Mouse (Mus musculus) limb, embryonic 11.5 days (tissue): ENCODE measurements around the gene Blvrb. TPM values are rescaled to one million over a fixed set of nuclear protein-coding genes. Genes with fewer than 3 reads are reported as not detected.

Source experiments
- ATAC-seq: fragments of 200-750 bp; cut with Nextera tagmentation; 2 replicates; pipeline ENCODE4 v1.8.0; 2017; ENCODE audit warnings: low read depth; ENCODE audit not compliant: insufficient number of reproducible peaks, low FRiP score, low TSS enrichment
- DNase-seq: peaks from one replicate; pipeline ENCODE4 v3.0.0-alpha.2; 2015; ENCODE audit warnings: low spot score
- H3K27ac ChIP-seq: fragments of 300-500 bp; sonication (generic); replicated peaks from 2 replicates; pipeline ENCODE4 v1.5.1; 2014; ENCODE audit warnings: low read depth, mild to moderate bottlenecking, low read length
- H3K27me3 ChIP-seq: fragments of 300-500 bp; sonication (generic); 2 replicates; pipeline ENCODE4 v1.6.1; 2014; ENCODE audit warnings: mild to moderate bottlenecking, low read length, mixed read lengths; ENCODE audit not compliant: control insufficient read depth, insufficient read depth
- H3K36me3 ChIP-seq: fragments of 300-500 bp; sonication (generic); 2 replicates; pipeline ENCODE4 v1.6.1; 2014; ENCODE audit warnings: mild to moderate bottlenecking, low read length, moderate library complexity, mixed read lengths; ENCODE audit not compliant: control insufficient read depth, insufficient read depth
- H3K4me1 ChIP-seq: fragments of 300-500 bp; sonication (generic); 2 replicates; pipeline ENCODE4 v1.6.1; 2014; ENCODE audit warnings: low read length, mixed read lengths; ENCODE audit not compliant: control insufficient read depth, insufficient read depth
- H3K4me2 ChIP-seq: fragments of 300-500 bp; sonication (generic); 2 replicates; pipeline ENCODE4 v1.6.1; 2014; ENCODE audit warnings: low read depth, mild to moderate bottlenecking, moderate library complexity; ENCODE audit not compliant: severe bottlenecking
- H3K4me3 ChIP-seq: fragments of 300-500 bp; sonication (generic); 2 replicates; pipeline ENCODE4 v1.5.1; 2014; ENCODE audit warnings: low read depth, low read length
- H3K9ac ChIP-seq: fragments of 300-500 bp; sonication (generic); 2 replicates; pipeline ENCODE4 v1.6.1; 2014; ENCODE audit warnings: mild to moderate bottlenecking, low read length
- H3K9me3 ChIP-seq: fragments of 300-500 bp; sonication (generic); 2 replicates; pipeline ENCODE4 v1.6.1; 2016; ENCODE audit warnings: low read length; ENCODE audit not compliant: control insufficient read depth
- WGBS: fragments of 180-500 bp; shearing (Covaris S2); extraction: QIAGEN DNeasy Blood & Tissue Kit; methylation state at CpG from one replicate; pipeline ENCODE4 v1.1.7; 2014; 5-methylcytosine and 5-hydroxymethylcytosine counted together
- polyA plus RNA-seq: library from polyadenylated mRNA; unstranded; fragments of >200 nt; fragmentation: Nextera tagmentation; extraction: Ambion mirVana; gene quantifications from 2 replicates; pipeline ENCODE4 v1.2.1, GENCODE M21; 2014

Gene Blvrb
- polyA plus RNA-seq, 1 experiment from 2014 or later = 29.0 TPM

DNA sequence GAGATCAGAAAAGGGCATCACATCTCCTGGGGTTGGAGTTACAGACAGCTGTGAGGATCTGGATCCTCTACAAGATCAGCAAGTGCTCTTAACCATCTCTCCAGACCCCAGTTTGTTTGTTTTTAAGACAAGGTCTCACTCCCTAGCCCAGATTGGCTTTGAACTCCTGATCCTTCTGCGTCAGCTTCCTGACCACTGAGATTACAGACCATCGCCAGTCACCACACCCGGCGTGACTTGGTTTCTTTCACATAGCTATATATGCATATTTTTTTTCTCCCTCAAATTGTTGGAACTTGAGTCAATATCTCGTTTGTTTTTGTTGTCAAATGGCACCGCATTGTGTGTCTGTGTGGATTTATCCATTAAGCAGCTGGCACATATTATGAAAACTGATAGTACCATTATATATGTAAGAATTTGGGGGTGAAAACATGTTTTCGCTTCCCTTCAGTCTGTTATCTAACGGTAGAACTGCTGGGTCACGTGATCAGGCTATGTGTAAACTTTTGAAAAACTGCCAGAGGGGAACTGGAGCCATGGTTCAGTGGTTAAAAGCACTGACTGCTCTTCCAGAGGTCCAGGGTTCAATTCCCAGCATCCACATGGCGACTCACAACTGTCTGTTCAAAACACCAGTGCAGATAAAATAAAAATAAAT, 6.8 kb downstream of the Blvrb start:
- no peak for DNase-seq
- H3K4me1 ChIP-seq = no peaks in the 10 kb centered on the region
- H3K27me3 ChIP-seq = no peaks in the 10 kb centered on the region
- 82% methylated on average over 10 of the region's 10 CpGs for WGBS
- H3K4me2 ChIP-seq = no peak overlapping the region
- H3K27ac ChIP-seq = no peak overlapping the region
- no peak for ATAC-seq
- no peaks in the 10 kb centered on the region for H3K9me3 ChIP-seq
- no peaks in the 10 kb centered on the region for H3K36me3 ChIP-seq
- H3K4me3 ChIP-seq = no peak overlapping the region
- H3K9ac ChIP-seq = no peak overlapping the region

DNA sequence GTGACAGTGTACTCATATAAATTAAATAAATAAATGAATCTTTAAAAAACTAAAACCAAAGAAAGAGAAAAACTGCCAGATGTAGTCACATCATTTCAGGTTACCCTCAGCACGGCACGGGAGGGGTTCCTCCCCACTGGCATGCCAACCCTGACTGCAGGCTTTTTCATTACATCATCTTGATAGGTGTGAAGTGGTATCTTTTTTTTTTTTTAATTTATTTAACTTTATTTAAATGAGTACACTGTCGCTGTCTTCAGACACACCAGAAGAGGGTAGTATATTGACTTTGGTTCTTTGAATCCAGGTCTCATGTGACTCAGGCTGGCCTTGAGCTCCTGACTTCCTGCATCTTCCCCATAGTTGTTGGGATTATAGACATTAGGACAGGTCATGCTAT, 7.5 kb downstream of the Blvrb start:
- no peak overlapping the region for H3K4me2 ChIP-seq
- no peaks in the 10 kb centered on the region for H3K27me3 ChIP-seq
- no peaks in the 10 kb centered on the region for H3K36me3 ChIP-seq
- H3K9me3 ChIP-seq = no peaks in the 10 kb centered on the region
- 88% methylated on average over 3 of the region's 3 CpGs for WGBS
- no peak for ATAC-seq
- no peak overlapping the region for H3K4me3 ChIP-seq
- no peak for DNase-seq
- no peak overlapping the region for H3K9ac ChIP-seq
- no peaks in the 10 kb centered on the region for H3K4me1 ChIP-seq
- H3K27ac ChIP-seq = no peak overlapping the region

DNA sequence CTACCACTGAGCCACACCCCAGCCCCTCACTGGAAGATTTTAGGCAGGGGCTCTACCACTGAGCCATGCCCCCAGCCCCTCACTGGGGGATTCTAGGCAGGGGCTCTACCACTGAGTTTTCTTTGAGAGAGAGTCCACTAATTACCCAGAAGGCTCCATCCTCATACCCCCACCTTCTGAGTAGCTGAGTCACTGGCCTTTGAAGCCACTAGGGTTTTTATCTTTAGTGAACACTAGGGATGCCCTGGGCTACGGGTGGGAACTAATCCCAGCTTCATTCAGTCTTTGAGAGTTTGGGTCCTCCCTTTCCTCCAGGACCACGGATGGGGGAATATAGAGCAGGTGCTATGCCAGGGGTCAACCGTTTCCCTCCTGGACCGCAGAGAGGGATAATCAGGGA, 10.8 kb downstream of the Blvrb start:
- Histone ChIP-seq H3K27ac (no peak overlapping the region), H3K4me3 (no peak overlapping the region), H3K4me1 (no peaks in the 10 kb centered on the region), H3K36me3 (no peaks in the 10 kb centered on the region), H3K9me3 (no peaks in the 10 kb centered on the region), H3K4me2 (no peak overlapping the region), H3K27me3 (no peaks in the 10 kb centered on the region), H3K9ac (no peak overlapping the region)
- DNase-seq (no peak), ATAC-seq (no peak)
- 90% methylated on average over 4 of the region's 4 CpGs for WGBS

DNA sequence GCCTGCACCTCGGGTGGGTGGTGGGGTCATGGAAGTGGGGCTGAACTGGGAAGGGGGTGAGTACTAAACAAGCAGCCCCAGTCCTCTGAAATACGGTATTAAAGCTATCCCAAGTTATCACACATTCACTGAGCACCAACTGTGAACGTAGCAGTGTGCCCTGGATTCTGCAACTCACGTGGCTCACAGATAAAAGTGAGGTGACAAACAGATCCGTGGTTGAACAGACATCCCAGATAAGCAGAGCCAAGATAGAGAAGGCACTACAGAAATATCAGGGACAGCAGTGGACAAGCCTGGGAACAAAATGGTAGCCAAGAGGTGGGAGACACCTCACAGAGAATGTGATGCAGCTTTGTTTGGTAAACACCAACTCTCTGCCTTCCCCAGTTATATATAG, 11.9 kb downstream of the Blvrb start:
- 93% methylated on average over 5 of the region's 5 CpGs for WGBS
- no peak overlapping the region for H3K9ac ChIP-seq
- no peaks in the 10 kb centered on the region for H3K27me3 ChIP-seq
- H3K4me3 ChIP-seq = no peak overlapping the region
- no peak for DNase-seq
- no peaks in the 10 kb centered on the region for H3K36me3 ChIP-seq
- no peaks in the 10 kb centered on the region for H3K9me3 ChIP-seq
- ATAC-seq = no peak
- H3K27ac ChIP-seq = no peak overlapping the region
- H3K4me1 ChIP-seq = no peaks in the 10 kb centered on the region
- H3K4me2 ChIP-seq = no peak overlapping the region

DNA sequence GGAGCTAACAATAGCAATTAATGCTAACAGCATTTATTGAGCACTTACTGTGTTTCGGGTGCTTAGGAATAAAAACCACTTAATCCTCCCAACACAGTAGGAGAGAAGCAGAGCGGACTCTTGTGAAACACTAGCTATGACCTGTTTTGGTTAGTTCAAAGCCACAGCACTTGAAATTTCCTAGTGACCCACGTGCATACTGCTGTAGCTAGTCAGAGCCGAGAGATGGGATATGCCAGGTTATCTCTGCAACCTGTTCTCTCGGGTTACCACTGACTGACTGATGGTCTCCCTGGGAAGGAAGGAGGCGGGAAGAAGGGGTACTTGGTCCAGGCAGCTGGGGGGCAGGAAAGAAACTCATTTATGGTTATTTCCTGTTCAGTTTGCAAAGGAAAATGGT, 12.7 kb downstream of the Blvrb start:
- no peaks in the 10 kb centered on the region for H3K9me3 ChIP-seq
- no peak for ATAC-seq
- no peaks in the 10 kb centered on the region for H3K36me3 ChIP-seq
- WGBS = 76% methylated on average over 6 of the region's 6 CpGs
- no peak overlapping the region for H3K9ac ChIP-seq
- DNase-seq = no peak
- no peak overlapping the region for H3K4me3 ChIP-seq
- H3K27me3 ChIP-seq = no peaks in the 10 kb centered on the region
- H3K27ac ChIP-seq = no peak overlapping the region
- H3K4me1 ChIP-seq = no peaks in the 10 kb centered on the region
- H3K4me2 ChIP-seq = no peak overlapping the region

DNA sequence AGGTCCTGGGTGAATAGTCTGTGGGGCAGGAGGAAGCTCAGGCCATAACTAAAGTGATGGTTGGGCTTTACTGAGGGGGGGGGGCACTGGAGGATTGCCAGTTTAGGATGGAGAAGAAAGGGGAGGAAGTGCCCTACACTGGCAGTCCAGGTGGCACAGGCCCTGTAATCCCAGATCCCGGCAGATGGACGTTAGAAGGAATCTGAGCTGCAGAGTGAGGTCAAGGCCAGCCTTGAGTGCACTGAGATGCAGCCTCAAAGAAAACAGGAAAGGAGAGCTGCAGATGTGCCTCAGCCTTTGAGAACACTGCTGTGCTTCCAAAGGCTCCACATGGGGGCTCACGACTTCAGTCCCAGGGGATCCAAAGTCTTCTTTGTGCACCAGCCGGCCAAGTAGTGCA, 19.9 kb downstream of the Blvrb start:
- ATAC-seq (no peak), DNase-seq (no peak)
- Histone ChIP-seq H3K27ac (no peak overlapping the region), H3K36me3 (no peaks in the 10 kb centered on the region), H3K4me1 (no peaks in the 10 kb centered on the region), H3K9me3 (no peaks in the 10 kb centered on the region), H3K27me3 (no peaks in the 10 kb centered on the region), H3K9ac (no peak overlapping the region), H3K4me3 (no peak overlapping the region), H3K4me2 (no peak overlapping the region)
- 52% methylated on average over 4 of the region's 4 CpGs for WGBS

DNA sequence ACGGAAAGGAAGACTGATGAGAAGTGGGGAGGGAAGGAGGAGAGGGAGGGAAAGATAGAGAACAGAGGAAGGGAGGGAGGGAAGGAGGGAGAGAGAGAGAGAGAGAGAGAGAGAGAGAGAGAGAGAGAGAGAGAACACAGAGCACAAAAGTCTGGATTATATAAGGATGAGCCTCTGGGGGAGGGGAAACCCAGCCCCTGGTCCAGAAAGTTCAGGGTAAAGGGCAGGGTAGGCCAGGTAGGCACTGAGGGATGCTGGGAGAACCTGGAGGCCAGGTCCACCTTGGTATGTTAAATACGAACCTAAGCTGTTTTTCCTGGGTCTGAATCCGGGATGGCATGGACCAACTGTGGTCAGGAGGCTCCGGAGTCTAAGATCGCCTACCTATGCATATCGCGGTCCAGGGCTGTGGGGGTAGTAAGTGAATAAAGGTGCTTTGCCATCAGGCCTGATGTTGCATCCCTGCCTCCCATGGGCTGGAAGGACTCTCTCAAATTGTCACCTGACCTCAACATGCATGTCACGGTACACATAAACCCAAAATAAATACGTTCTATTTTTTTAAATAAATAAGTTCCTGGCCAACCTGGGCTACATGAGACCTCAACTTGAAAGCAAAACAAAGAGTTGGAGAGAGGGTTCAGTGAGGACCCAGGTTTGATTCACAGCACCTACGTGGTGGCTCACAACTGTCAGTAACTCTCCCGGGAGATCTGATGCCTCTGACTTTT, 23.8 kb downstream of the Blvrb start:
- Histone ChIP-seq H3K9ac (no peak overlapping the region), H3K4me2 (no peak overlapping the region), H3K4me3 (no peak overlapping the region), H3K36me3 (peaks cover 1% of the 10 kb centered on the region; the same call in 1 of the 2 replicates), H3K9me3 (no peaks in the 10 kb centered on the region), H3K27me3 (no peaks in the 10 kb centered on the region), H3K4me1 (no peaks in the 10 kb centered on the region), H3K27ac (no peak overlapping the region)
- DNase-seq = no peak
- 88% methylated on average over 11 of the region's 11 CpGs for WGBS
- ATAC-seq = no peak

DNA sequence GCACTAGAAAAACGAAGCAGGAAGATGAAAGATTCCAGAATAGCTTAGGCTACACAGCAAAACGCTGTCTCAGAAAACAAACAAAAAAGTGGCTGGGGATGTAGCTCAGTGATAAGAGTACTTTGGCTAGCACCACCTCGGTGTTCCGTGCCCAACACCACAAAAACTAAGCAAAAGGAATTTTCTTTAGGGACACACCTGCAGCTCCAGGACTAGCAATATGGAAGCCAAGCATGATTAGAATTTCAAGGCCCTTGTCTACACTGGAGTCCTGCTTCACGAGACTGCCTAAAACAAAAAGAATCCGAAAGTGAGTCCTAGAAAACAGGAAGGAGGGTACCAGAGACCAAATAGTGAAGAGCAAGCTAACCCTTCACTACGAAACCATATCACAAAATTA, 24.8 kb downstream of the Blvrb start:
- H3K9me3 ChIP-seq = no peaks in the 10 kb centered on the region
- peak overlapping the region; percentile 63; the same call in 1 of the 2 replicates for H3K4me2 ChIP-seq
- no peak for ATAC-seq
- peak overlapping the region; percentile 58; the same call in 1 of the 2 replicates for H3K4me3 ChIP-seq
- no peaks in the 10 kb centered on the region for H3K27me3 ChIP-seq
- no peak overlapping the region for H3K27ac ChIP-seq
- 56% methylated on average over 7 of the region's 7 CpGs for WGBS
- no peak for DNase-seq
- H3K36me3 ChIP-seq = peaks cover 2% of the 10 kb centered on the region; the same call in 1 of the 2 replicates
- H3K9ac ChIP-seq = no peak overlapping the region
- no peaks in the 10 kb centered on the region for H3K4me1 ChIP-seq
